Mouse (Mus musculus): Measurements from ENCODE around the gene Asf1b. TPM values are rescaled to one million over a fixed set of nuclear protein-coding genes. Genes with fewer than 3 reads are reported as not detected.
A peak's percentile ranks its signal among the peaks of the same experiment; 100 is the strongest.
"Not testable (repeated sequence)": the region's sequence is repeated elsewhere in the genome, so short reads cannot be mapped to it uniquely, and the experiment has no call there.

Asf1b gene
- total RNA-seq, 2 experiments from 2014 or later, result 2.5 to 2.7 TPM

DNA sequence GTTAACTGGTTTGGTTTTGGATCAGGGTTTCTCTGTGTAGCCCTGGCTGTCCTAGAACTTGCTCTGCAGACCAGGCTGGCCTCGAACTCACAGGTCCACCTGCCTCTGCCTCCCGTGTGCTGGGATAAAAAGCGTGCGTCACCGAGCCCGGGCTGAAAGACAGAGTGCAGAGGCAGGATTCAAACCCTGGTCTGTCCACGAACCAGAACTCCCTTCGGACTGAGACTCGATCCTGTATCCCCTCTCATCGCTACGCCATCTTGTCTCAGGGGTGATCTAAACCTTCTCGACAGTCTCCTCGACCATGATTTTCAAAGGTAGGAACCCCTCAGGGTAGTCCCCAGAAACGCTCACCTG lies 580 bp upstream of the Asf1b start:
- intact Hi-C loops (cut with DNase I), result loop anchor here (10.0 kb wide), 1 partner anchor 180 kb away; no protein-coding TSS in a partner anchor

GRCm38 (mm10) chr8:83955958-83956218 lies 581 bp downstream of the Asf1b start:
- intact Hi-C loops (cut with DNase I), result loop anchor here (10.0 kb wide), 1 partner anchor 181 kb away; no protein-coding TSS in a partner anchor
- no peak for DNase-seq

More for the DNA sequence above, 580 bp upstream of the Asf1b start:
- DNase-seq, result no peak

- intact Hi-C loops (cut with DNase I), result loop anchor here (10.0 kb wide), 1 partner anchor 182 kb away; no protein-coding TSS in a partner anchor
These were observed 1.5 kb downstream of the Asf1b start for GRCm38 (mm10) chr8:83956789-83957188.

DNA sequence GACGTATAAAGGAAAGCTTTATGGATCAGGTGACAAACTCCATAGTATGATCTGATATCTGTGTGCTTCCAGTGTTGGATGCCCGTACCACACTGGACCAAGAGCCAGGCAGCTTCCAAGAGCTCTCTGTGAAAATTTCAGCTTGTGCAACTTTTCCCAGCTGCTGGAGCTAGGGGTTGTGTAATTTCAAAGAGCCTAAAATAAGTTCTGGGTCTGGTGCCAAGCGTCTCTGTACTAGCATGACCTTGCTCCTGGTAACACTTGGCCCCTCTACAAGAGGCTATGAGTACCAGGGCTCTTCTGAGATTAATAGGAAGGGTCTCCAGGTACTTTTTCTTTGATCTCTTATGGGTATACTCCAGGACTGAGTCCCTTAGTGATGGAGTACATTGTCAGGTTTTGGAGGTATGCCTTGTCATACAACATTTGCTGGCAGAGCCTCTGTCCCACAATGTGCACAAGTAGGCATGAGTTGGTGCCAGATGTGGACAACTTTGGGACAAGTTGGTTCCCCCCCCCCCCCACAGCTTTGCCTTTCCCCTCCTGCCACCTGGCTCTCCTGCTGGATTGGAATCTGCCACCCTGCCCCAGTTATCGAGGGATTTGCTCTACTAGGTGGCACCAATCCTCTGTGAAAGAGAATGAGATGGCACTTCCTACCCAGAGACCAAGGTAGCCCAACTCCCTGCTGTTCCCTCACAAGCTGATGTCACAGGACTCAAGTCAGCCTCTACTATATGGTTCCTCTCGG lies 8.9 kb downstream of the Asf1b start:
- intact Hi-C loops (cut with DNase I), result no loop called here
- DNase-seq, result no peak

More at GRCm38 (mm10) chr8:83956789-83957188, 1.5 kb downstream of the Asf1b start:
- DNase-seq, result no peak

DNA sequence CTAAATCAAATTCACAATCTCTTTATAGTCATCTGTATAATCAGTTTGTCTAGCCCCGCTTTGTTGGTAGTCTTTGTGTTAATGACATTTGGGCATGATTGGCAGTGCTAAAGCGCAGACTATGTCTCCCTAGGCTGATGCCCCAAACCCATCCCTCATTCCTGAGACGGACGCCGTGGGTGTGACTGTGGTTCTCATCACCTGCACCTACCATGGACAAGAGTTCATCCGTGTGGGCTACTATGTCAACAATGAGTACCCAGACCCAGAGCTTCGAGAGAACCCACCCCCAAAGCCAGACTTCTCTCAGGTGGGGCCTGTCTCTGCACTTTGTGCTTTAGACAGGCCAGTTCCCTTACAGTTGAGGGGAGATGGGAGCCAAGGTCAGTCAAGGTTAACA lies 12.4 kb downstream of the Asf1b start:
- no peak for DNase-seq
- intact Hi-C loops (cut with DNase I), result no loop called here

GRCm38 (mm10) chr8:83971121-83971520 lies 15.8 kb downstream of the Asf1b start:
- intact Hi-C loops (cut with DNase I), result no loop called here
- DNase-seq, result no peak

DNA sequence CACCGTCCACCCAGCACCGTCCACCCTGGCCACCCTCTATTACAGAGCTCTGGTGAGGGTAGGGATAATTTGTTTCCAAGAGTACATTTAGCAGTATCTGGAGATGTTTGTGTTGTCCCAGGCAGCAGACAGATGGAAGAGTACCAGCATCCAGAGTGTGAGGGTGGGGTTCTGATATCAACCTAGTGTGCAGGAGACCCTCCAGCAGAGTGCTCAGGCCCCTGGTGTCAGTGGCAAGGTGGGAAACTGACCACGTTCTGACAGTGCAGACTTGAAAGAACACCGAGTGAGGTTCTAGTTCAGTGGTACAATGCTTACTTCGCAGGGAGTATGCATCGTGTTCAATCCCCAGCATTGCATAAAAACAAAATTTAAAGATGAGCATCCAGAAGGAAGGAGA lies 16.4 kb downstream of the Asf1b start:
- intact Hi-C loops (cut with DNase I), result no loop called here
- DNase-seq, result no peak

- intact Hi-C loops (cut with DNase I), result no loop called here
- peak; percentile 99 for DNase-seq
These were observed 17.1 kb downstream of the Asf1b start, which contains the start of gene Prkaca for GRCm38 (mm10) chr8:83972150-83973120. Gene Prkaca, plus strand, starts transcription at chr8:83972993.

DNA sequence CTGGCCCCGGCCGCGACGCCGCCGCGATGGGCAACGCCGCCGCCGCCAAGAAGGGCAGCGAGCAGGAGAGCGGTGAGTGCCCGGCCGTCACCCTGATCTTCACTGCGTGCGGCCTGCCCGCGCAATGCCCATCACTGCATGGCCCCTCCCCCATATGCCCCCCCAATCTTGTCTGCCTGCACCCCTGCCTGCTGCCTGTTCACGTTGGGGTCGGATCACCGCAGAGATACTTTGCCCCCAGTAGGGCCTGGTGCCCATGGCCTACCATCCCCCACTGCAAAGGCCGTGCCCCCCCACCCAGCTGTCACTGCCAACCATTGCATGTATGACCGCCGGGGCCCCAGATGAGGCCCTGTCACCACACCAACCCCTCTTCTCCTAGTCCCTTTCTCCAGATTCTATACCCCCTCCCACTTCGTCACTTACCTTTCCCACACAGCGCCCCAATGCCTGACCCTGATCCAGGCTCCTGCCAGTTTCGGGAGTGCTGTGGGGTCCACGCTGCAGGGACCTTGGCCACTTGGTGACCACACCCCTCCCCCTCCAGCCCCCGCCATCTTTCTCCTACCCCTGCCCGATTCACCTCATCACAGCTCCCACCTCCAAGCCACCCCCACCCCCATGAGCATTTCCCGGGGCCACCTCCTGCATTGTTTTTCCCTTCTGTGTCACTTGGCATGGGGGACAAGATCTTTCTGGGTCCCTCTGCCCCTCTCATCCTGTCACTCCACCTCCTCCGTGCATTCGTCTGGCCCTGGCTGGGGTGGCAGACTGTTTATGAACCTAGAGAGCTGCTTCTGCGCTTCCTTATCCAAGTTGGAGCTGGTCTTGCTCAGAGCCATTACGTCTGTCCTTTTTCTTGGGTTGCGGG lies 18.1 kb downstream of the Asf1b start:
- intact Hi-C loops (cut with DNase I), result no loop called here
- peak; percentile 59 for DNase-seq

- DNase-seq, result no peak
- intact Hi-C loops (cut with DNase I), result no loop called here
These were observed 19.2 kb downstream of the Asf1b start for GRCm38 (mm10) chr8:83974521-83974920.

DNA sequence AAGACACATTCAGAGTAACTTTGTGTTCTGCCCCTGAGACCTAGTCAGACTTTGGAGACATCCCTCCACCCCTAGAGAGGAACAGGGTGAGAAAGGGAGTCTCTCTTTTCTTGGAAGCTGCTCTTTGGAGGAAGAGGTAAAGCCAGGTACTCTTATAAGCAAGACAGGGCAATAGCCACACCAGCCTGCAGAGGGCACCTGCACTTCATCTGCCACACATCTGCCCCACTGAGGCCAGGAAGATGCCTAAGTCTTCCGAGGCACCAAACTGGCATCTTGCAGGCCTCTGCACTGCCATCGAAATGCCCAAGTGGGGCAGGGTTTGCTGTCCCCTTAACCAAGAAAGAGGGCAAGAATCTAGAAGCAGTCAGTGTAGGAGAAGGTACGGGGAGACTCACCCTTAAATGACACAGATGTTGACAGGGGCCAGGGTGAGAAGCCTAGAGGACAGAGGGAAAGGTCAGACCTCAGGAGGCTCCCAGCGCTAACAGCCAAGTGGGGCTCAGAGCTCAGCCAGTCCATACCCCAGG lies 20.9 kb downstream of the Asf1b start:
- intact Hi-C loops (cut with DNase I), result no loop called here
- DNase-seq, result no peak

GRCm38 (mm10) chr8:83976779-83977350 lies 21.6 kb downstream of the Asf1b start:
- intact Hi-C loops (cut with DNase I), result no loop called here
- DNase-seq, result no peak

DNA sequence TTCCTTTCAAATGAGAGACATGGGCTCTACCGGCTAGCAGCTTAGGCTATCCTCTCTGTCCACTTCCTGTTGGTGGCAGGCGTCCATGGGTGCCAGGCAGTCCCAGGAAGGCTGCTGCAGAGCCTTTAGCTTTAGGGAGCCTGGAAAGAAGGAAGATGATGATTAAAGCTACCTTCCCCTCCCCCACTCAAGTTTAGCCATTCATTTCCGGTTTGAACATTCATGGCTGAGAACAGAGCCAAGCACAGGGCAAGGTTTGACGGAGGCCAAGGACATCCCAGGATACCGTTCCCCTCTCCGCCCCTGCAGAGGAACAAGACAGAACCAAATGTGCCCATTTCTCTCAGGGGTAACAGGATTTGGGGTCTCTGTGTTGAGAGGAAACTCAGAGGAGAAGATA lies 22.3 kb downstream of the Asf1b start:
- intact Hi-C loops (cut with DNase I), result no loop called here
- no peak for DNase-seq

DNA sequence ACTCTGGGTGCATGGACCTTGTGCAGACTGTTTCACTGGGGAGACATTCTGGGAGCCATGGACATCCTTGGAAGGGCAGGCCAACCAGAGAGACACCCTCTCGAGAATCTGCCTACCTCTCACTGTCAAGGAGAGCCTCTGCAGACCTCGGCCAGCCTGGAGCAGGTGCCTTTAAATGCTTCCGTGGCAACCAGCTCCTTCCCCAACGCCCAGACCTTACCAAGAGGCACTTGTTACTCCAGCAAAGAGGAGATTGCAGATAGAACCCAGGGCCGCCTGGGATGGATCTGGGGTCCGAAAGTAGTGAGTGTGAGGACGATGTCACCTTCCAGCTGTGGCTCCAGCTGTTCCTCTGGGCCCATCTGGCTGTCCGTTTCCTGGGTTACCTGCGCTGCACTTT lies 22.9 kb downstream of the Asf1b start:
- intact Hi-C loops (cut with DNase I), result no loop called here
- no peak for DNase-seq

- DNase-seq, result no peak
- intact Hi-C loops (cut with DNase I), result no loop called here
These were observed 24.9 kb downstream of the Asf1b start for GRCm38 (mm10) chr8:83980250-83980649.

DNA sequence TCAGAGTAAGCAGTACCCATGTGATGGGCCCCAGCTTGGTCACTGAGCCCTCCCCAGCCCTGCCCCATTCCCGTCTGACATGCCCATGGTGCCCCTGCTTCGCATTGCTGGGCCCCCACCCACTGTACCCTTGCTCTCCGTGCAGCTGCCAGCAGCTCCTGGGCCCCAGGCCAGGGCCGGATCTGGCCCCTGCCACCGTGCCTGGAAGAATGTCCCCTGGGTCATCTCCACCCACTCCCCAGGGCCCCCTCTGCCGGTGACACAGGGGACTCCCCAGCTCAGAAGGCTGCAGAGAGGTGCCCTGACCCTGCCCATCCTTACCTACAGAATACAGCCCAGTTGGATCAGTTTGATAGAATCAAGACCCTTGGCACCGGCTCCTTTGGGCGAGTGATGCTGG lies 25.5 kb downstream of the Asf1b start:
- no peak for DNase-seq
- intact Hi-C loops (cut with DNase I), result no loop called here

GRCm38 (mm10) chr8:83981533-83981932 lies 26.2 kb downstream of the Asf1b start:
- intact Hi-C loops (cut with DNase I), result no loop called here

GRCm38 (mm10) chr8:83982449-83982848 lies 27.1 kb downstream of the Asf1b start:
- DNase-seq, result no peak
- intact Hi-C loops (cut with DNase I), result no loop called here

More at GRCm38 (mm10) chr8:83981533-83981932, 26.2 kb downstream of the Asf1b start:
- DNase-seq, result no peak

DNA sequence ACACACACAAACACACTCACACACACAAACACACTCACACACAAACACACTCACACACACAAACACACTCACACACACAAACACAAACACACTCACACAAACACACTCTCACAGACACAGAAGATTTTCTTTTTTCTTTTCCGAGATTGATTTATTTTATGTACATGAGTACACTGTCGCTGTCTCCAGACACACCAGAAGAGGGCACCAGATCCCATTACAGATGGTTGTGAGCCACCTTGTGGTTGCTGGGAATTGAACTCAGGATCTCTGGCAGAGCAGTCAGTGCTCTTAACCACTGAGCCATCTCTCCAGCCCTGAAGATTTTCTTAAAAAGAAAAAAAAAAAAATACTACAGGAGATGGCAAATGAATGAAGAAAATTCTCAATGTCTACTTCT lies 27.9 kb downstream of the Asf1b start:
- DNase-seq; intact Hi-C loops (cut with DNase I): not testable (repeated sequence)

- no peak for DNase-seq
- intact Hi-C loops (cut with DNase I), result no loop called here
These were observed 33.9 kb downstream of the Asf1b start for GRCm38 (mm10) chr8:83989243-83989642.
